Mouse (Mus musculus) CH12.LX (cell line): Measurements from ENCODE around the gene Spaca9. TPM values are rescaled to one million over a fixed set of nuclear protein-coding genes. Genes with fewer than 3 reads are reported as not detected.
A peak's percentile ranks its signal among the peaks of the same experiment; 100 is the strongest.

Experiments used
- DNase-seq: peaks from one replicate; pipeline ENCODE4 v3.0.0-alpha.2; 2013; ENCODE audit errors: extremely low read depth
- H3K27ac ChIP-seq: 2 replicates; pipeline ENCODE4 v1.5.1; 2012; ENCODE audit warnings: low read depth, mild to moderate bottlenecking, control low read depth, moderate library complexity; ENCODE audit not compliant: insufficient read depth
- H3K27me3 ChIP-seq: replicated peaks from 2 replicates; pipeline ENCODE3; 2012; ENCODE audit warnings: inconsistent platforms
- H3K36me3 ChIP-seq, 2 experiments: replicated peaks in 1 of 2; 2 replicates each; pipeline versions ENCODE3 to v1.6.1; 2012; ENCODE audit warnings: inconsistent platforms in 1 of 2, low read length in 1 of 2, mild to moderate bottlenecking in 1 of 2, mixed read lengths in 1 of 2, moderate library complexity in 1 of 2; ENCODE audit not compliant: control insufficient read depth in 1 of 2, insufficient read depth in 1 of 2
- H3K4me1 ChIP-seq, 2 experiments: 2 replicates each; pipeline ENCODE4 v1.6.1; 2012; ENCODE audit warnings: inconsistent platforms in 1 of 2, moderate library complexity in 1 of 2; ENCODE audit not compliant: insufficient read depth in 2 of 2, control insufficient read depth in 1 of 2
- H3K4me2 ChIP-seq: 2 replicates; pipeline ENCODE4 v1.6.1; 2012; ENCODE audit warnings: low read depth, mild to moderate bottlenecking, control low read depth; ENCODE audit not compliant: poor library complexity, insufficient read depth, severe bottlenecking
- H3K4me3 ChIP-seq, 3 experiments: fragments of 150-350 bp in 1 of 3; sonication (generic) in 1 of 3; replicated peaks in 1 of 3; 2 replicates each; pipeline versions ENCODE3 to v1.5.1; 2011 to 2012; ENCODE audit warnings: low read depth in 2 of 3, low read length in 2 of 3, mild to moderate bottlenecking in 2 of 3, moderate library complexity in 2 of 3, control low read depth in 1 of 3, improper control_type of control experiment in 1 of 3, inconsistent platforms in 1 of 3, mixed read lengths in 1 of 3; ENCODE audit not compliant: poor library complexity in 1 of 3
- H3K79me2 ChIP-seq: replicated peaks from 2 replicates; pipeline ENCODE4 v1.6.1; 2012; ENCODE audit warnings: mild to moderate bottlenecking, moderate library complexity; ENCODE audit not compliant: control insufficient read depth, poor library complexity, insufficient read depth, severe bottlenecking; ENCODE audit errors: extremely low read depth
- H3K9ac ChIP-seq: 2 replicates; pipeline ENCODE4 v1.6.1; 2012; ENCODE audit warnings: low read depth, mild to moderate bottlenecking, control low read depth, moderate library complexity; ENCODE audit not compliant: insufficient read depth
- H3K9me3 ChIP-seq: replicated peaks from 2 replicates; pipeline ENCODE3; 2012; ENCODE audit warnings: low read length, inconsistent platforms, mixed read lengths
- BHLHE40 ChIP-seq: IDR thresholded peaks from 2 replicates; pipeline ENCODE4 v1.6.1; 2011; ENCODE audit warnings: mild to moderate bottlenecking, low read depth, low read length, improper control_type of control experiment
- CHD1 ChIP-seq: IDR thresholded peaks from 2 replicates; pipeline ENCODE4 v1.6.1; 2012; ENCODE audit warnings: low read depth, low read length, improper control_type of control experiment, inconsistent platforms
- CHD2 ChIP-seq: IDR thresholded peaks from 2 replicates; pipeline ENCODE4 v1.6.1; 2011; ENCODE audit warnings: low read length, improper control_type of control experiment
- CTCF ChIP-seq, 2 experiments: IDR thresholded peaks in 1 of 2; conservative IDR thresholded peaks in 1 of 2; 2 replicates each; pipeline ENCODE4 v1.5.1; 2011 to 2012; ENCODE audit warnings: low read depth in 2 of 2, low read length in 2 of 2, improper control_type of control experiment in 1 of 2, inconsistent platforms in 1 of 2, mild to moderate bottlenecking in 1 of 2, moderate library complexity in 1 of 2
- E2F4 ChIP-seq: IDR thresholded peaks from 2 replicates; pipeline ENCODE4 v1.6.1; 2011; ENCODE audit warnings: low read depth, low read length, improper control_type of control experiment; ENCODE audit not compliant: insufficient replicate concordance
- ELF1 ChIP-seq: IDR thresholded peaks from 2 replicates; pipeline ENCODE4 v1.6.1; 2014; ENCODE audit warnings: low read depth, mild to moderate bottlenecking, inconsistent platforms, low read length, improper control_type of control experiment
- EP300 ChIP-seq: IDR thresholded peaks from 2 replicates; pipeline ENCODE4 v1.6.1; 2011; ENCODE audit warnings: low read length, improper control_type of control experiment
- GABPA ChIP-seq: IDR thresholded peaks from 2 replicates; pipeline ENCODE4 v1.6.1; 2012; ENCODE audit warnings: low read depth, low read length, improper control_type of control experiment, inconsistent platforms; ENCODE audit not compliant: insufficient replicate concordance
- HCFC1 ChIP-seq: IDR thresholded peaks from 2 replicates; pipeline ENCODE4 v1.6.1; 2012; ENCODE audit warnings: low read depth, mild to moderate bottlenecking, inconsistent platforms, low read length, improper control_type of control experiment
- IRF4 ChIP-seq: IDR thresholded peaks from 2 replicates; pipeline ENCODE4 v1.6.1; 2014; ENCODE audit warnings: low read depth, mild to moderate bottlenecking, inconsistent platforms, low read length, improper control_type of control experiment
- JUN ChIP-seq: IDR thresholded peaks from 2 replicates; pipeline ENCODE4 v1.6.1; 2011; ENCODE audit warnings: low read depth, mild to moderate bottlenecking, low read length, improper control_type of control experiment, moderate library complexity; ENCODE audit not compliant: insufficient read depth
- JUND ChIP-seq: conservative IDR thresholded peaks from 2 replicates; pipeline ENCODE4 v1.6.1; 2011; ENCODE audit warnings: low read depth, low read length, improper control_type of control experiment
- KAT2A ChIP-seq: IDR thresholded peaks from 2 replicates; pipeline ENCODE4 v1.6.1; 2012; ENCODE audit warnings: low read length, improper control_type of control experiment, inconsistent platforms; ENCODE audit not compliant: insufficient replicate concordance
- MAFK ChIP-seq: IDR thresholded peaks from 2 replicates; pipeline ENCODE4 v1.6.1; 2011; ENCODE audit warnings: low read length, improper control_type of control experiment; ENCODE audit not compliant: insufficient replicate concordance
- MAX ChIP-seq: IDR thresholded peaks from 2 replicates; pipeline ENCODE4 v1.6.1; 2011; ENCODE audit warnings: low read length, improper control_type of control experiment
- MAZ ChIP-seq: IDR thresholded peaks from 2 replicates; pipeline ENCODE4 v1.6.1; 2012; ENCODE audit warnings: low read depth, mild to moderate bottlenecking, inconsistent platforms, low read length, improper control_type of control experiment, moderate library complexity
- MEF2A ChIP-seq: IDR thresholded peaks from 2 replicates; pipeline ENCODE4 v1.6.1; 2014; ENCODE audit warnings: low read depth, mild to moderate bottlenecking, inconsistent platforms, low read length, improper control_type of control experiment, borderline replicate concordance
- MXI1 ChIP-seq: IDR thresholded peaks from 2 replicates; pipeline ENCODE4 v1.6.1; 2011; ENCODE audit warnings: mild to moderate bottlenecking, low read depth, low read length, improper control_type of control experiment
- MYC ChIP-seq: IDR thresholded peaks from 2 replicates; pipeline ENCODE4 v1.6.1; 2011; ENCODE audit warnings: low read depth, mild to moderate bottlenecking, improper control_type of control experiment, low read length
- POLR2A ChIP-seq: IDR thresholded peaks from 2 replicates; pipeline ENCODE4 v1.6.1; 2011; ENCODE audit warnings: low read depth, mild to moderate bottlenecking, improper control_type of control experiment, low read length
- POLR2AphosphoS2 ChIP-seq: IDR thresholded peaks from 2 replicates; pipeline ENCODE4 v1.6.1; 2011; ENCODE audit warnings: low read depth, low read length, improper control_type of control experiment
- RAD21 ChIP-seq: IDR thresholded peaks from 2 replicates; pipeline ENCODE4 v1.6.1; 2011; ENCODE audit warnings: low read depth, mild to moderate bottlenecking, low read length, improper control_type of control experiment, moderate library complexity
- RCOR1 ChIP-seq: conservative IDR thresholded peaks from 2 replicates; pipeline ENCODE4 v1.6.1; 2012; ENCODE audit warnings: low read depth, mild to moderate bottlenecking, inconsistent platforms, low read length, improper control_type of control experiment
- SIN3A ChIP-seq: IDR thresholded peaks from 2 replicates; pipeline ENCODE4 v1.6.1; 2012; ENCODE audit warnings: low read length, improper control_type of control experiment, inconsistent platforms
- SMC3 ChIP-seq: IDR thresholded peaks from 2 replicates; pipeline ENCODE4 v1.6.1; 2011; ENCODE audit warnings: low read depth, low read length, improper control_type of control experiment
- TBP ChIP-seq: conservative IDR thresholded peaks from 2 replicates; pipeline ENCODE4 v1.6.1; 2011; ENCODE audit warnings: low read depth, low read length, improper control_type of control experiment
- TCF12 ChIP-seq: IDR thresholded peaks from 2 replicates; pipeline ENCODE4 v1.6.1; 2014; ENCODE audit warnings: low read depth, mild to moderate bottlenecking, inconsistent platforms, low read length, improper control_type of control experiment
- USF1 ChIP-seq: IDR thresholded peaks from 2 replicates; pipeline ENCODE4 v1.6.1; 2014; ENCODE audit warnings: low read depth, mild to moderate bottlenecking, inconsistent platforms, low read length, improper control_type of control experiment
- ZC3H11A ChIP-seq: IDR thresholded peaks from 2 replicates; pipeline ENCODE4 v1.6.1; 2012; ENCODE audit warnings: low read depth, mild to moderate bottlenecking, inconsistent platforms, low read length, improper control_type of control experiment
- ZKSCAN1 ChIP-seq: IDR thresholded peaks from 2 replicates; pipeline ENCODE4 v1.6.1; 2012; ENCODE audit warnings: low read depth, inconsistent platforms, low read length, improper control_type of control experiment, borderline replicate concordance
- ZNF384 ChIP-seq: IDR thresholded peaks from 2 replicates; pipeline ENCODE4 v1.6.1; 2012; ENCODE audit warnings: low read depth, low read length, improper control_type of control experiment, inconsistent platforms
- dilution Hi-C: fragments of 300-500 bp; cut with MboI; formaldehyde crosslinking; loops from 2 replicates; pipeline ENCODE4 v1.14.3; 2020; ENCODE audit warnings: low sequenced_read_pairs; ENCODE audit not compliant: extremely low pct_unique_long_range_greater_than_20kb, extremely low pct_ligation_motif_present
- in situ Hi-C: fragments of 300-500 bp; cut with MboI; formaldehyde crosslinking; loops from 3 replicates; pipeline ENCODE4 v1.14.3; 2019; ENCODE audit warnings: low sequenced_read_pairs, low pct_ligation_motif_present, low pct_unique_long_range_greater_than_20kb, mixed read lengths
- polyA plus RNA-seq: library from polyadenylated mRNA; unstranded; fragments of >175 nt; gene quantifications from 2 replicates; pipeline ENCODE4 v1.2.1, GENCODE M21; 2012; ENCODE audit warnings: low read depth; ENCODE audit not compliant: insufficient read length
- total RNA-seq, 2 experiments: library from RNA; depleted of rRNA; stranded (reverse); fragments of 300-350 nt in 1 of 2; fragments of >200 nt in 1 of 2; gene quantifications; 2 replicates each; pipeline ENCODE4 v1.2.3; 2012 to 2014

Spaca9 gene
- total and polyA plus RNA-seq, 3 experiments, result 9.2 to 13.1 (median 9.8) TPM

DNA sequence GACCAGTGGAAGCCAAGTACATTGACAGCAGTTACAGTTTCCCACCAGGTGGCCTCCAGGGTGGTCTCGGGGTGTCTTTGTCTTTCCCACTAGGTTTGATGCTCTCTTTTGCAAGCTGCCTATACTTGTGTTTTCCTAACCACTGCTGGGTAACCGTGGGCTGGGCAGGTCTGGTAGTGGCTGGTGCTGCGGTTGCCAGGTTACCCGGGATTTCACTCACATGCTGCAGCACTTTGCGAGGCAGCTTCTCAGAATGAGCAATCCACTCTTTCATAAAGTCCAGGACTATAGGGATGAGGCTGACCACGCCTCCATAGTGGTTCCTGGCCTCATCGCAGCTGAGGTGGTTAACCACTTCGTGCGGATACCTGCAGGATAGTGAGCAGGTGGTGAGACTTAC, 6.8 kb downstream of the Spaca9 start:
- in situ Hi-C loops (no loop called here), dilution Hi-C loops (no loop called here)
- Histone ChIP-seq H3K27ac (no peak overlapping the region), H3K36me3 (peaks cover 10 to 70% of the 10 kb centered on the region in 2 experiments), H3K4me1 (peaks cover 2 to 9% of the 10 kb centered on the region in 2 experiments; a peak in 3 of 4 replicates), H3K9me3 (no peaks in the 10 kb centered on the region), H3K79me2 (no peaks in the 10 kb centered on the region), H3K27me3 (no peaks in the 10 kb centered on the region), H3K4me3 (no peak overlapping the region)
- TF ChIP-seq TBP, result no peak
- no peak for TF ChIP-seq E2F4
- no peak for TF ChIP-seq CHD2
- TF ChIP-seq MAFK, result no peak
- no peak for TF ChIP-seq RCOR1
- no peak for TF ChIP-seq ZC3H11A
- TF ChIP-seq SIN3A, result no peak
- no peak for TF ChIP-seq MAX
- no peak for TF ChIP-seq POLR2AphosphoS2
- TF ChIP-seq HCFC1, result no peak
- no peak for TF ChIP-seq MAZ
- TF ChIP-seq JUN, result no peak
- no peak for TF ChIP-seq POLR2A
- TF ChIP-seq, all 38 proteins: peak for 0
- H3K9ac ChIP-seq, result no peak overlapping the region
- no peak overlapping the region for H3K4me2 ChIP-seq
- no peak for DNase-seq

DNA sequence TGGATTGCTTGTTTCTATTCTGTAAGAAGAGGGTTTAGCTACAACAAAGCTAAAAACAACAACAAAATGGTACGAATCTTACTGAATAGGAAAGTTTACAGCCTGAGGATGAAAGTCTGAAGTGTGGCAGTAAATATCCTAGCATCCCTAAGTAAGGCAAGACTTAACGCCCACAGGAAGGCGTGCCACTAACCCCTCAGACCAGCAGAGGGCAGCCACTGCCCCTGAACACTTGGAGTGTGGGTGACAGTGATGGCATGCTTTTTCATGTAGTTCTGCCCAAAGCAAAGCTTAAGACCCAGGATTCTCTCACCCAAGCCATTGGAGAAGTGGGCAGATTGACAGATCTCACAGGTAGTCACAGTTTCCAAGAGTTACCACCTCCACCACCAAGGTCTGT, 11.1 kb downstream of the Spaca9 start:
- H3K4me3 ChIP-seq, result no peak overlapping the region
- no peak overlapping the region for H3K9ac ChIP-seq
- H3K79me2 ChIP-seq, result no peaks in the 10 kb centered on the region
- in situ Hi-C loops, result no loop called here
- TF ChIP-seq ELF1 (no peak), MYC (peak; percentile 37; the same call in 1 of the 2 replicates), IRF4 (no peak), POLR2A (no peak), ZNF384 (no peak), ZC3H11A (peak; percentile 31; the same call in 1 of the 2 replicates), POLR2AphosphoS2 (no peak), CHD1 (no peak), TCF12 (no peak), BHLHE40 (no peak), MAX (no peak), CHD2 (no peak), MXI1 (no peak), JUN (no peak), USF1 (no peak), EP300 (no peak), GABPA (no peak), MAZ (no peak), RAD21 (peak; percentile 85), RCOR1 (no peak), ZKSCAN1 (no peak), TBP (0 out of 2 replicates have a peak, but pooled peaks have one; percentile 38), SMC3 (peak; percentile 90), MAFK (no peak), MEF2A (no peak), JUND (no peak), CTCF (conservative IDR thresholded peaks at IDR 0.05 in 1 of 2, IDR thresholded peaks at IDR 0.05 in 1 of 2; ENCODE audit: low read depth in 2 of 2, low read length in 2 of 2) (peak; percentile 85 to 87), KAT2A (no peak)
- H3K27me3 ChIP-seq, result no peaks in the 10 kb centered on the region
- peaks cover 0 to 3% of the 10 kb centered on the region in 2 experiments; a peak in 1 of 4 replicates for H3K4me1 ChIP-seq
- H3K9me3 ChIP-seq, result no peaks in the 10 kb centered on the region
- peak; percentile 61 for DNase-seq
- dilution Hi-C loops, result no loop called here
- no peak overlapping the region for H3K4me2 ChIP-seq
- peaks cover 39 to 92% of the 10 kb centered on the region in 2 experiments for H3K36me3 ChIP-seq
- H3K27ac ChIP-seq, result no peak overlapping the region
